In the genomic region with DNA sequence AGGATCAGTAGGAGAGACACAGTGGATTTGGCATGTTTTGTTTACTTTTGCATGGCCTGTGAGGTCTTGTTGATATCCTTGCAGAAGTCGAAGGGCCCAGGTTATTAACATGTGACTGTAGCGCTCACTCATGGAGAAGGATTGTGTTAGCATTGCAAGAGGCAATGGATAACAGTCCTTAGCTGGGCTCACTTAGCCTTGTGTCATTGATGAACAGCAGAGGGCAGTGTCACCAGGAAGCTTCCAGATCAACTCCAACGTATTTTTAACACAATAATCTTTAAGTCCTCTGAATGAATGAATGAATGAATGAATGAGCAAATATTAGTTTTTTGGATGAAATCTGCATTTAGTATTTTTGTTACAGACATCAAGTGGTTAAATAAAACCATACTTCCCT, we compare ENCODE assay signal across 13 mouse cellular contexts.
DNase-seq lines count a peak whose midpoint lies in the region; ATAC-seq and TF ChIP-seq lines count a peak whose summit lies in the region.
"Had no signal": no experiment of that assay in that cellular context is flagged by ENCODE, and none has a peak within 500 bp of the region (broad histone marks: within the 10 kb centered on the region; RNA-seq: fewer than 3 reads in every experiment).

No protein-coding gene starts in this region.

- H3K9ac ChIP-seq in heart, adult 2 months (ENCODE audit: low read depth, low read length), result no peak overlapping the region
- H3K9ac ChIP-seq in liver, embryonic 14.5 days (replicated peaks), result no peak overlapping the region
- no peak overlapping the region for H3K9ac ChIP-seq in hindbrain, embryonic 16.5 days (ENCODE audit: low read depth, low read length)
- H3K9ac ChIP-seq: limb, embryonic 12.5 days had no signal

- no peaks in the 10 kb centered on the region for H3K27me3 ChIP-seq in heart, adult 2 months (ENCODE audit: control insufficient read depth, insufficient read depth, low read length)
- H3K27me3 ChIP-seq in liver, embryonic 14.5 days (ENCODE audit: control insufficient read depth, insufficient read depth, low read length), result no peaks in the 10 kb centered on the region
- H3K27me3 ChIP-seq in E14TG2a.4 (ENCODE audit: insufficient read depth, low read length), result no peaks in the 10 kb centered on the region
- no peaks in the 10 kb centered on the region for H3K27me3 ChIP-seq in hindbrain, embryonic 16.5 days (replicated peaks; ENCODE audit: control insufficient read depth, insufficient read depth, low read length)
- H3K27me3 ChIP-seq: limb, embryonic 12.5 days had no signal

- 65% methylated on average over 3 of the region's 3 CpGs for WGBS in heart, adult 2 months
- 53% methylated on average over 3 of the region's 3 CpGs for WGBS in liver, embryonic 14.5 days (ENCODE audit: insufficient replicate concordance)
- WGBS in hindbrain, embryonic 16.5 days, result 64% methylated on average over 3 of the region's 3 CpGs

- no peak for TF ChIP-seq EP300 in heart, adult 2 months (IDR thresholded peaks at IDR 0.05; ENCODE audit: insufficient read depth, low read depth, low read length)
- TF ChIP-seq EP300 in liver, embryonic 14.5 days (IDR thresholded peaks at IDR 0.05; ENCODE audit: low read depth), result no peak

- ATAC-seq in liver, embryonic 14.5 days (ENCODE audit: insufficient read depth), result no peak
- ATAC-seq in hindbrain, embryonic 16.5 days, result no peak

- TF ChIP-seq POLR2A in heart, adult 2 months (IDR thresholded peaks at IDR 0.05; ENCODE audit: insufficient read depth, low read depth, low read length), result no peak
- no peak for TF ChIP-seq POLR2A in brain, embryonic 14.5 days (IDR thresholded peaks at IDR 0.05; ENCODE audit: borderline replicate concordance, extremely low read depth, insufficient read depth, insufficient read length, poor library complexity, severe bottlenecking)

- peak; percentile 54 for TF ChIP-seq CTCF in heart, adult 2 months (IDR thresholded peaks at IDR 0.05)
- peak; percentile 29 for TF ChIP-seq CTCF in liver, embryonic 14.5 days (IDR thresholded peaks at IDR 0.05; ENCODE audit: low read depth)
- TF ChIP-seq CTCF in E14TG2a.4 (conservative IDR thresholded peaks at IDR 0.05; ENCODE audit: low read length), result peak; percentile 38
- peak; percentile 44; the same call in 1 of the 2 replicates for TF ChIP-seq CTCF in brain, embryonic 14.5 days (IDR thresholded peaks at IDR 0.05; ENCODE audit: borderline replicate concordance, extremely low read depth, insufficient read depth, insufficient read length)

- DNase-seq in heart, adult 2 months, result no peak
- no peak for DNase-seq in heart, adult 8-10 months (ENCODE audit: low spot score)
- no peak for DNase-seq in liver, embryonic 14.5 days (ENCODE audit: low read depth in 3 of 3, low spot score in 3 of 3)
- no peak for DNase-seq in liver
- peak; percentile 32 for DNase-seq in brain, embryonic 14.5 days (ENCODE audit: low read depth)
- DNase-seq in natural killer cell, adult 2 months (ENCODE audit: low spot score in 2 of 2), result no peak
- DNase-seq: adrenal gland, postnatal 10 days; cerebellum, adult 18-20 months had no signal

- H3K4me2 ChIP-seq in liver, embryonic 14.5 days (ENCODE audit: low read depth), result no peak overlapping the region
- no peak overlapping the region for H3K4me2 ChIP-seq in hindbrain, embryonic 16.5 days (ENCODE audit: low read length)
- H3K4me2 ChIP-seq: heart, embryonic 11.5 days; limb, embryonic 12.5 days had no signal

- intact Hi-C loops in heart, adult 2 months (cut with DNase I), result no loop called here

- H3K9me3 ChIP-seq in liver, embryonic 14.5 days (ENCODE audit: control insufficient read depth, low read length), result no peaks in the 10 kb centered on the region
- H3K9me3 ChIP-seq in E14TG2a.4 (ENCODE audit: low read length), result peaks cover 9% of the 10 kb centered on the region
- no peaks in the 10 kb centered on the region for H3K9me3 ChIP-seq in hindbrain, embryonic 16.5 days (ENCODE audit: control insufficient read depth, low read length)
- H3K9me3 ChIP-seq: G1E; limb, embryonic 12.5 days had no signal

- no peaks in the 10 kb centered on the region for H3K4me1 ChIP-seq in heart, adult 2 months (ENCODE audit: control insufficient read depth, insufficient read depth, low read length)
- no peaks in the 10 kb centered on the region for H3K4me1 ChIP-seq in liver, embryonic 14.5 days (replicated peaks; ENCODE audit: control insufficient read depth in 2 of 2, insufficient read depth in 2 of 2, low read length in 1 of 2)
- peaks cover 3% of the 10 kb centered on the region for H3K4me1 ChIP-seq in E14TG2a.4 (replicated peaks; ENCODE audit: low read depth, low read length)
- H3K4me1 ChIP-seq in hindbrain, embryonic 16.5 days (ENCODE audit: control insufficient read depth, insufficient read depth, low read depth, low read length), result no peaks in the 10 kb centered on the region

- no peaks in the 10 kb centered on the region for H3K79me2 ChIP-seq in heart, adult 2 months (replicated peaks; ENCODE audit: control insufficient read depth, insufficient read depth, low read length)

- H3K4me3 ChIP-seq in heart, adult 2 months, result no peak overlapping the region
- H3K4me3 ChIP-seq in liver, embryonic 14.5 days (ENCODE audit: insufficient read depth in 1 of 2, low read depth in 2 of 2, low read length in 2 of 2), result no peak overlapping the region
- no peak overlapping the region for H3K4me3 ChIP-seq in E14TG2a.4 (replicated peaks; ENCODE audit: low read length)
- H3K4me3 ChIP-seq in hindbrain, embryonic 16.5 days (ENCODE audit: low read length), result no peak overlapping the region
- H3K4me3 ChIP-seq: limb, embryonic 12.5 days had no signal

- no peak overlapping the region for H3K27ac ChIP-seq in heart, adult 2 months
- no peak overlapping the region for H3K27ac ChIP-seq in liver, embryonic 14.5 days
- H3K27ac ChIP-seq in hindbrain, embryonic 16.5 days (ENCODE audit: low read depth, low read length), result no peak overlapping the region
- H3K27ac ChIP-seq: limb, embryonic 12.5 days had no signal

- no peaks in the 10 kb centered on the region for H3K36me3 ChIP-seq in heart, adult 2 months (ENCODE audit: control insufficient read depth, insufficient read depth, low read length)
- no peaks in the 10 kb centered on the region for H3K36me3 ChIP-seq in liver, embryonic 14.5 days (replicated peaks; ENCODE audit: control insufficient read depth, insufficient read depth, low read depth)
- no peaks in the 10 kb centered on the region for H3K36me3 ChIP-seq in E14TG2a.4 (ENCODE audit: insufficient read depth, low read length)
- no peaks in the 10 kb centered on the region for H3K36me3 ChIP-seq in hindbrain, embryonic 16.5 days (ENCODE audit: control insufficient read depth, insufficient read depth, low read length)
- H3K36me3 ChIP-seq: G1E; limb, embryonic 12.5 days had no signal
